Mouse (Mus musculus) lung, postnatal 0 days (tissue): ENCODE measurements around the gene B4galt2.

Source experiments
- CTCF ChIP-seq: IDR thresholded peaks from 2 replicates; pipeline ENCODE4 v1.5.1; 2016; ENCODE audit warnings: antibody characterized with exemption, mild to moderate bottlenecking
- EP300 ChIP-seq: IDR thresholded peaks from 2 replicates; pipeline ENCODE4 v1.6.1; 2016; ENCODE audit warnings: antibody characterized with exemption, mild to moderate bottlenecking, control low read depth

DNA sequence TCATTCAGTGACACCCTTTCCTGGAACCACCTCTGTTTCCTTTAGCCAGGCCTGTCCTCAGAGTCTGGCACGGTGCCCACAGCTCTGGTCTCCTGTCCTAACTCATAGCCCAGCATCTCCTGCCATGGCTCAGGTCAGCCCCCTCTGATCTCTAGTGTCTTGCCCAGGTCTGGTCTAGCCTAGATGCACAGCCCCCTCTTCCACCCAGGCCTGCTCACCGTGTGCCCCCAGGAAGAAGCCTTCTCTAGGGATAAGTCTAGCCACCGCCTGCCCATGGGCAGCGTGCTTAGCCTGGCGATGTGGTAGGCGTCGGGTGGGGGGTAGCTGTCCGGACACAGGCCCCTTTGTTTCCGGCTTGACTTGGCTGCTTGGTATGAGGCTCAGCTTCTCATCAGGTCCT, 28.1 kb downstream of the B4galt2 start:
- TF ChIP-seq CTCF (no peak), EP300 (no peak)
